Mouse (Mus musculus) left cerebral cortex, adult 18-20 months (tissue): ENCODE results near the gene Bud13. TPM values are rescaled to one million over a fixed set of nuclear protein-coding genes. Genes with fewer than 3 reads are reported as not detected.
A peak's percentile ranks its signal among the peaks of the same experiment; 100 is the strongest.
"Not testable (repeated sequence)": the region's sequence is repeated elsewhere in the genome, so short reads cannot be mapped to it uniquely, and the experiment has no call there.

Experiments used
- DNase-seq, 2 experiments: peaks; one replicate each; pipeline ENCODE4 v3.0.0; 2021 to 2022; ENCODE audit warnings: low spot score in 2 of 2, mixed read lengths in 1 of 2
- total RNA-seq, 2 experiments: library from RNA; stranded (reverse); gene quantifications; 2 replicates each; pipeline ENCODE4 v1.2.3; 2021

Gene Bud13
- total RNA-seq, 2 experiments from 2014 or later = 11.2 to 12.0 TPM

GRCm38 (mm10) chr9:46274494-46274893, 8.3 kb upstream of the Bud13 start:
- DNase-seq = no peak

GRCm38 (mm10) chr9:46298381-46298780, 15.6 kb downstream of the Bud13 start:
- DNase-seq = no peak

- DNase-seq = peak; percentile 55 to 66
Measured at GRCm38 (mm10) chr9:46302142-46302541, 19.3 kb downstream of the Bud13 start.

GRCm38 (mm10) chr9:46309121-46309520, 26.3 kb downstream of the Bud13 start:
- DNase-seq = no peak

- DNase-seq = peak; percentile 57 to 64
Measured at GRCm38 (mm10) chr9:46314507-46314906, 31.7 kb downstream of the Bud13 start.

- no peak for DNase-seq
Measured at GRCm38 (mm10) chr9:46314921-46315320, 32.1 kb downstream of the Bud13 start.

DNA sequence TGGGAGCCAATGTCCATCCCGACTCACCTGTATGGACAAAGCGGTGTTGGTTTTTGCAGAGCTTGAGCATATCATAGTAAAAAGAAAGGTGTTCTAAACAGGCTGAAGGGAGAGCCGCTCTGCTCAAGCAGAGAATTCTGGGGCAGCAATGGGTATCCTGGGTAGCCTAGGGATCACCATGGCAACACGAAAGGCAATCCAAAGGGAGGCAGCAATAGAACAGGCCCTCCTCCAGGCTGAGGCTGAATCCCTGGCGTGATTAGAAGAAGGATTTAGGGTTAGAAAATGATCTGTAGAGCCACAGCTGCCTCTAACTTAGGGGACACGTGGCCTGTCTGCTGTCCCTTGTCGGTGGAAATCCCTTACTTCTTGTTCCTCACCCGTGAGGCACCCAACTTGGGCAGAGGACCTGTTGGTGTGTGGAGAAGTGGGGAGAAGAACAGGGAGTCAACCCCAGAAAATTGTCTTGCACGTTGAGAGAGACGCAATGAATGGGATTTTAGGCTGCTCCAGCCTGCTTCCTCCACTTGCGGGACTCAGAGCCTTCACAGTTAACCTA, 33.1 kb downstream of the Bud13 start:
- peak; percentile 31 to 34 for DNase-seq

- no peak for DNase-seq
Measured at GRCm38 (mm10) chr9:46316388-46316787, 33.6 kb downstream of the Bud13 start.

- DNase-seq = no peak
Measured at GRCm38 (mm10) chr9:46316909-46317308, 34.1 kb downstream of the Bud13 start.

DNA sequence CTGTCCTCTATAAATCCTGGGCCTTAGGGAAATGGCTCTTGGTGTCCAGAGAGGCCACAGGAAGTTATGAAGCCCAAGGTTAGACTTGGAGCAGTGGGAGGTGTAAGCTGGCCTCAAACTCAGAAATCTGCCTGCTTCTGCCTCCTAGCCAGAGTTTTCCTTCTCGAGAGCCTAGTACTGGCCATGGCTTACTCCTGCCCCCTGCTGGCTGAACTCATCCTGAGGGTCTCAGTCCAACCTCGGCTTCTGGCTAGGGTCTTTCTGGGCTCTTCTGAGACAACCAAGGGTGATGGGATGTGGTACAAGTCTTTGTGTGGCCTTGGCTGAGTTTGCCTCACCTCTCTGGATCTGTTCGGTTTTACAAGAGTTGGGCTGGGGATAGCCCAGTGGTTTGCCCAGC, 35.1 kb downstream of the Bud13 start:
- no peak for DNase-seq

- not testable (repeated sequence) for DNase-seq
Measured at GRCm38 (mm10) chr9:46319886-46320285, 37.1 kb downstream of the Bud13 start, which contains the start of gene 4931429L15Rik. TSS of gene 4931429L15Rik (minus strand) at chr9:46319986.

GRCm38 (mm10) chr9:46320461-46320860, 37.7 kb downstream of the Bud13 start:
- no peak for DNase-seq

DNA sequence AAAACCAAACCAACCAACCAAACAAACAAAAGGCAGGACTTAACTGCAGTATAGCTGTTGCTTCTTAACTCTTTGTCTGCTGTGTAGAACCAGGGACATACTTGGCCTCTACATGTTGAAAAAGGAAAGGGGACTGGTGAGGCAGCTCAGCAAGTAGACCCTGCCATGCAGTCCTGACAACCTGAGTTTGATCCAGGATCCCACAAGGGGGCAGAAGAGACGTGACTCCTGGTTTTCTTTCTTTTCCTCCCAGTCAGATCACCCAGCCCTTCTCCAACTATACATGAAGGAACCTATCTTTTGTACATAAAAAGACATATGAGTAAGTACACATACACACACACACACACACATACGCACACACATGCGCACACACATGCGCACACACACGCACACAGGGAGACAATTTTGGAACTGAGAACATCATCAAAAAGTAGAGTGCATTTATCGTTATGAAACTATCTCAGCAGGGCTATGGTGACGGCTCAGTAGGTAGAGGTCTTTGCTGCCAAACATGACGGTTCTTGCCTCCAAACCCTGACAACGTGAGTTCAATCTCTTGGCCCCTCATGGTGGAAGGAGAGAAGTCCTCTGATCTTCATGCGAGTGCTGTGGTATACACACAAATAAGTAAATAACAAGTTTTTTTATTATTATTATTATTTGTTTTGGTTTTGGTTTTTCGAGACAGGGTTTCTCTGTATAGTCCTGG, 44.0 kb downstream of the Bud13 start:
- no peak for DNase-seq

- no peak for DNase-seq
Measured at GRCm38 (mm10) chr9:46327706-46328571, 45.1 kb downstream of the Bud13 start.

DNA sequence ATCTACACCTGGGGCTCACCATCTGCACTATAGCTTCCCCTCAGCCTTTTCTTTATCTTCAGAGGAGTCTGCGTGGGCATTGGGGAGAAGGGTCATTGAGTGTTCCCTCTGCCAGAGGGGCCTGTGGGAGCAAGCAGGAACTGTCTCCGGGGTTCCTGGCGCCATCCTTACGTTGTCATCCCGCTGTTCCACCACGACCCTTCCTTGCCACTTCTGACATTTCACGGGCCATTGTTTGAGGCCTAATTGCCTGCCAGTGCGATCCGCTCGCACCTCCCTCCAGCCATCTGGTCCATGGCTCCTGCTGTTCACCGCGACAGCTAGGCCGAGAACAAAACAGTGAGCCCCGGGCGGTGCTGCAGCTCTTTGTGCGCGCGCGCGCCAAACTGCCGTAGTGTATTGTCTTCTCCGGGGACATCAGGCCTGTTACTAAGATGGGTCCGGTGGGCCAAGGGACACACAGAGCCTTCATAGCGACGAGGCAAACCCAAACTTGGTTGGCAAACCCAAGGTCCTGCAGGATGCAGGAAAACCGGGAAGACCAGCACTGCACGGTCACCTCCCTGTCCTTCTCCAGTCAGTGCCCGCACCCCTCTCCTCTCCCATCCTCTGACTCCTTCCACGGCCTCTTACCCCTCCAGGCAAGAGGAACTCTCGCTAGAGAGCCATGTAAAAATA, 45.9 kb downstream of the Bud13 start:
- peak; percentile 58 to 72 for DNase-seq

GRCm38 (mm10) chr9:46329250-46329648, 46.4 kb downstream of the Bud13 start:
- DNase-seq = no peak

DNA sequence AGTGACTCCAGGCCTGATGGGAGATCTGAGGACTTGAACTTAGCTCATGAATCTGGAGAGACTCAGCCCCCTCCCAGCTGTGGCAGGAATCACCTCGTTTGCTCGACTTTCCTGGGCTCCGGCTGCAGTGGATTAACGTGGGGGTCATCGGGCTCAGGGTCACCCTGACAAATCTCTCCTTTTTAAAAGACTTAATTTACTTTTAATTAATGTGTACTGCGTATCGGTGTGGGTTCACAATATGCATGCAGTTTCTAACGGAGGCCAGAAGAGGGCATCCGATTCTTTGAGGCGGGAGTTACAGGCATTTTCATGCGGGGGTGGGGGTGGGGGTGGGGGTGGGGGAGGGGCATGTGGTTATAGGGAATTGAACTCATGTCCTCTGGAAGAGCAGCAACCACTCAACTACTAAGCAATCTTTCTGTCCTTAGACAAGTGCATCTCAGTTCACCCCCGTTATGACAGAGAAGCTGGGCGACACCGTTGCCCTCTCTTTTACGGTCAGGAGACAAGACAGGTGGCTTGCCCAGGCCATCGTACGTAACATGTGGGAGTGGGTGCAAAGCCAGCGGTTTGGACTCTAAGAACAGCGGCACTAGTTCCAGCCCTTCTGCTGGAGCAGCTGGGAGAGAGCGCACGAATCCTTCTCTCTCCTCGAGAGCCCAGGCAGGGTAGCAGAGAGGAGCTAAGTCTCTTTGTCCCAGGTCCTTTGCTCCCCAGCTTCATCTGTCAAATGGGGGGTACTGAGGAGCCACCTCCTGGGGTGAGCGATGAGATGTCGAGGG, 47.2 kb downstream of the Bud13 start:
- DNase-seq = no peak

DNA sequence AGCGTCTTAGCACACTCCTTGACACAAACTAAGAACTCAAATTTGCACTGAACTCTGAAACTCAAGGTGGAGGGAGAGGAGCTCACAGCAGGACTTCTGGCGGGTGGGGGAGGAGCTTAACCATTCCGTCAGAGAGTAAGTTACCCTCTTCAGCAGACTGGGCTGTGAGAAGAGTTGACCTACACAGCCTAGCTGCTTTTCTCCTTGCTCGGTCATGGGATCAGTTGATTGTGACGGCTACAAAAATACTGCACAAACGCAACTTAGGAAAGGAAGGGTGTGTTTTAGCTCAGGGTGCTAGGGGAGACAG, 47.7 kb downstream of the Bud13 start:
- DNase-seq = no peak

GRCm38 (mm10) chr9:46331301-46331700, 48.5 kb downstream of the Bud13 start:
- no peak for DNase-seq

DNA sequence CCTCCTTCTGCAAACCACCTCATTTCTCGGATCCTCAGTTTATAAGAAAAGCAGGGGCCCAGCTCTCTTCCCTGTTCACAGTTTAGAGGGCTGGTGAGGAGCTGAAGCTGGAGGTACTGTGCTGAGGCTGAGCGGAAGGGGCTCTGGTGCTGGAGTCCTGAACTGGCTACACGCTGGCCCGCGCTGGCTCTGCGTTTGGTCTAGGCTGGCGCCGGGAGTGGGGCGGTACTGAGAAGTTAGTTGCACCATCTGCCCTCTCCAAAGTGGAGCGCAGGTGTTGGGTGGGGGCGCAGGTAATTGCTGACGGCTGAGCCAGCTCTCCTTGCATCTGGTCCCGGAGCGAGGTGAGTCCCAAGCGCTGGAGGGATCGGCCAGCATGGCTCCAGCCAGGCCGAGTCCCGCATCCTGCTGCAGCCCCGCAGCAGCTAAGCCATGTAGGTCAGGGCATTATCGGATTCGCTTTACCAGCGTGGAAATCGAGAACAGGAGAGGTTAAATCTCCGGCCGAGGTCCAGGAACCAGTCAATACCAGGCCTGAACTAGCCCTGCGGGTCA, 51.7 kb downstream of the Bud13 start:
- no peak for DNase-seq
